Mouse (Mus musculus): ENCODE measurements around the gene Gm28729.
A peak's percentile ranks its signal among the peaks of the same experiment; 100 is the strongest.
"Not testable (repeated sequence)": the region's sequence is repeated elsewhere in the genome, so short reads cannot be mapped to it uniquely, and the experiment has no call there.

Gene Gm28729

DNA sequence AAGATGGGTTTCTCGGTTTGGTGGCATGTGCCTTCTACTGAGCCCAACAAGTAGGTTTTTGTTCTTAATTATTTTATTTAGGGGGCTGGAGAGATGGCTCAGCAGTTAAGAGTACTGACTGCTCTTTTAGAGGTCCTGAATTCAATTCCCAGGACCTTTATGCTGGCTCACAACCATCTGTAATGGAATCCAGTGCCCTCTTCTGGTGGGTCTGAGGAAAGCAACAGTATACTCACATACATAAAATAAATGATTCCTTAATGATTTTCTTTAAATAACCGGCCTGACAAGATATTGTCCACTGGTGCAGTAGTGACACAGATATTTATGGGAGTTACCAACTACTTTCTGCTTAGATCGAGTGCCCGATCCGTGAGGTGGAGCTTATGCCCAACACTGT, 1.9 kb downstream of the Gm28729 start:
- no peak for DNase-seq (ENCODE audit: extremely low spot score, low spot score)

DNA sequence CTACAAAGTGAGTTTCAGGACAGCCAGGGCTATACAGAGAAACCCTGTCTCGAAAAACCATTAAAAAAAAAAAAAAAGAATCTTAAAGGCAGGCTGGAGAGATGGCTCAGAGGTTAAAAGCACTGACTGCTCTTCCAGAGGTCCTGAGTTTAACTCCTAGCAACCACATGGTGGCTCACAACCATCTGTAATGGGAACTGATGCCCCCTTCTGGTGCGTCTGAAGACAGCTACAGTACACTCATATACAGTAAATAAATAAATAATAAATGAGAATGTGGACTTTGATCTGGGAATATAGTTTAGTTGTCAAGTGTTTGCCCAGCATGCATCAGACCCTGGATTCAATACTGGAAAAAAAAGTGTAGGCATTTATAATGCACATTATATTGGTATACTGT, 3.5 kb downstream of the Gm28729 start:
- DNase-seq (ENCODE audit: extremely low spot score, low spot score) = not testable (repeated sequence)

DNA sequence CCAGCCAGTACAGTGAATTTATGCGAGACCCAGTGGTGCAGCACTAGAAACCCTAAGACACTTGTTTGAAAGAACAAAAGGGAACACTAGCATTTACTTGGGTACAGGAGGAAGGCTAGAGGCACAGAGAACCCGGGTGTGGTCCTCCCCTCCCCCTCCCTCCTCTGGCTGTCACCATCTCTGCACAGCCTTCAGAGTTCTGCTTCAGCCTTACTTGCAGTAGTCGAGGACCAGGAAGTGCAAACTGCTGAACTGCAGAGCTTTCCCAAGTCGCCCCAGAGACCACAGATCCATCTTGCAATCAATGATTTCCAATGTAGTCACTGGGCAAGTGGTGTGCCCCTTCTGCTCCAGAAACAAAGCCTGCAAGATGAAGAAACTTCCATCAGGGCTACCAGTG, 7.6 kb downstream of the Gm28729 start:
- no peak for DNase-seq (ENCODE audit: extremely low spot score, low spot score)

DNA sequence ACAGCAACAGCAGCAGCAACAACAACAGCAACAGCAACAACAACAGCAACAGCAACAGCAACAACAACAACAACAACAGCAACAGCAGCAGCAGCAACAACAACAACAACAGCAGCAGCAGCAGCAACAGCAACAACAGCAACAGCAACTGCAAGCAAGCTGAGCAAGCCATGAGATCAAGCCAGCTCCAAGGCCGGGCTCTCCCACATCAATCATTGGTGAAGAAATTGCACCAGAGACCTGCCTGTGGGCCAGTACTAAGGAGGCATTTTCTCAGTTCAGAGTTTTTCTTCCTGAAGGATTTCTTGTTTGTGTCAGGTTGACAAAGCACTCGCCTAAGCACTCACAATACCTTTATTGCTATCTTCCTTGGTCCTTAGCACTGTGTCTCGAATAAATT, 8.3 kb downstream of the Gm28729 start:
- no peak for DNase-seq (ENCODE audit: extremely low spot score, low spot score)

DNA sequence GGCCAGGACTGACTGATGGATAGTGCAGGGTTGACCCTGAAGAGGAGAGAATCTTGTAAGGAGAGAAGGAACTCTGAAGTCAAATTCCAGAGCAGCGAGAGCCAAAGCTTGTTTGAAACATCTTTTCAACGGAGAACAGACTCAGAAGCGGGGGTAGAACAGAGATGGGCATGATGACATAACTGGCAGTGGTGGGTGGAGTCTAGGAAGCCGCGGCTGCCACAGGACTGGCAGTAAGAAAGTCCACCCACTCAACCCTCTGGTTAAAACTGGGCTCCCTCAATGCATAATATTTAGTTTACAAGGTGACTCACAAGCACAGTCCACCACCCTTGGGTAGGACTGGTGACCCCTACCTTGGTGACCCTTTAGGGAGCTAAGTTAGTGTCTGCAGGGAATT, 9.3 kb downstream of the Gm28729 start:
- no peak for DNase-seq (ENCODE audit: extremely low spot score, low spot score)

DNA sequence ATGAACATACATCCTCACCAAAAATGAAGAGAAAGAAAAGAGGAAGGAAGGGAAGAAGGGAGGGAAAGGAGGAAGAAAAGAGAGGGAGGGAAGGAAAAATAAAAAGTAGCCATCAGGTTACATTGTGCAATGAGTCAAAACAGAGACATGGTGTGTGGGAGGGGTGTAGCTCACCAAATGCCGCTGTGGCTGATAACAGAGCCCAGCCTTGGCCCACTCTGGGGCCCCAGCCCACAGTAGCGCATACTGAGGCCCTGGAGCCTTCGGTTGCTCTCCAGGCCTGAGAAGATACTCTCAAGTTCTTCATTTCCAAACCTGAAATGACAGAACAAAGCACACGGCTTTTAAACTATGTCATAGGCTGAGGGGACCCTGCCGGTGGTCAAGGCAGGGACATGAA, 10.8 kb downstream of the Gm28729 start:
- DNase-seq (ENCODE audit: extremely low spot score, low spot score) = no peak

DNA sequence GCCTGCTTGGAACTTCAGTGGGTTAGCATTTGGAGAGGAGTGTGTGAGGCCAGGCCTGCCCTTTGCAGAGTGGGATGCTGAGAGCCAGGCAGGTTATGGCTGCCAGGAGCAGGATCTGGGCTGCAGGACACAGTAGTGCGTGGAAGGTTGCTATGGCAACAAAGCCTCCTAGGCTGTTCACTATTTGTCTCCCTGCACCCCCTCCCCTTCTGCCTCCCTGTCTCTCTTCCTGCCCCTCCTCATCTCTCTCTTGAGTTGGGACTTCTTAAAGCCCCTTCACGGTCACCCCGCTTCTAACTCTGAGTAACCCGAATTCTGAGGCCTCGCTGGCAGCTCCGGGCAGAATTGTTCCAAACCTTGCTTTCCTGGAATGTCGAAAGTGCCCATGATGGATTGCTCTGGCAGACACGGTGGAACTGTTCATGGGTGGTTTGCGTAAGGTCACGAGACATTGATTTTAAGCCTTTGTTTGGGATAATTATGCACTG, 19.0 kb downstream of the Gm28729 start:
- peak; percentile 67 for DNase-seq (ENCODE audit: extremely low spot score, low spot score)

DNA sequence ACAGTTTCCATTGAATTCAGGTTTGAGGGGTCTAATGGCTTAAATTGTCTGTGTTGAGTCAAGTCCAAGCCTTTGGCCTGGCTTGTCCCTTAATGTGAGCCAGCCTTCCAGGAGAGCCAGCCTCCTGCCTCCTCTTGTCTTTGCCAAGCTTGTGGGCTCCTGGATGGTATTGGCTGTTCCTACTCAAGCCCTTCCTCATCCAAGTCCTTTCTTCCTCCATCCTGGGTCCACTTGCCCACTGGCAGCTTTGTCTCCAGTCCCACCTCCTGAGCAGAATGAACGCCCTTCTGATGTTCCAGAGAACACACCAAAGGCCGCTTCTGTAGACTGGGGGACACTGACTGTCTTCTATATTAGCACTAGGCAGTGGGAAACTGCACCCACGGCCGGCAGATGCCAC, 19.9 kb downstream of the Gm28729 start:
- DNase-seq (ENCODE audit: extremely low spot score, low spot score) = no peak

DNA sequence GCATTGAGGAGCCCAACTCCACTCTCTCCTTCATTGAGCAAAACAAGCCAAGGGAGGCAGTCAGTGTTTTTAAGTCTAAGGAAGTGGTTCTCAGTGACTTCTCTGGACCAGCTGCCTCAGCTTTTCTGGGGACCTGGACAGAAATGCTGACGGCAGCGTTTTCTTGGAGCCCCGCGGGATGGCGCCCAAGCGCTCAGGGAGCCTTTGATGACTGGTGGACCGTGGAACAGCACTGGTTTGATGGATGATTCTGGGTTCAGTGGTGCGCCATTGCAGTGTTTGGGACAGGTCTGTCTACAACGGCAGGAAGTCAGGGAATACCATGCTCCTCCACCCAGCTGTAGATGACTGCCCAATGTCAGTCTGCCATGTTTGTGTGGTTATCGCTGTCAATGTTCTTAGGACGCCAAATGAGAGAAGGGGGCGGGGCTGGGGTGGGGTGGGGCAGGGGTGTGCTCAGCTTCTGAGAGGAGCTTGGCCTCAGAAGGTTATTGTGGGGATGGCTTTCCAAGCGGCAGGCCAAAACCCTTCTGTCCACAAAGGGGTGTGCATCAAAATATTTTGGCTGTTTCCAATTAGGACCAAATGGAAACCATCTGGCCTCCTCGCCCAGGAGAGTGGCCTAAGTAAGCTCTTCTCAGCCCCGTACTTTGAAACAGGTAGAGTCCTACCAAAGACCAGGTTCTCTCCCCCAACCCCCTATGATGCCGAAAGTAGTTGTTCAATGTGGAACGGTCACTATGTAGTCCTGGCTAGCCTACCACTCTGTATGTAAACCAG, 20.8 kb downstream of the Gm28729 start:
- DNase-seq (ENCODE audit: extremely low spot score, low spot score) = no peak

DNA sequence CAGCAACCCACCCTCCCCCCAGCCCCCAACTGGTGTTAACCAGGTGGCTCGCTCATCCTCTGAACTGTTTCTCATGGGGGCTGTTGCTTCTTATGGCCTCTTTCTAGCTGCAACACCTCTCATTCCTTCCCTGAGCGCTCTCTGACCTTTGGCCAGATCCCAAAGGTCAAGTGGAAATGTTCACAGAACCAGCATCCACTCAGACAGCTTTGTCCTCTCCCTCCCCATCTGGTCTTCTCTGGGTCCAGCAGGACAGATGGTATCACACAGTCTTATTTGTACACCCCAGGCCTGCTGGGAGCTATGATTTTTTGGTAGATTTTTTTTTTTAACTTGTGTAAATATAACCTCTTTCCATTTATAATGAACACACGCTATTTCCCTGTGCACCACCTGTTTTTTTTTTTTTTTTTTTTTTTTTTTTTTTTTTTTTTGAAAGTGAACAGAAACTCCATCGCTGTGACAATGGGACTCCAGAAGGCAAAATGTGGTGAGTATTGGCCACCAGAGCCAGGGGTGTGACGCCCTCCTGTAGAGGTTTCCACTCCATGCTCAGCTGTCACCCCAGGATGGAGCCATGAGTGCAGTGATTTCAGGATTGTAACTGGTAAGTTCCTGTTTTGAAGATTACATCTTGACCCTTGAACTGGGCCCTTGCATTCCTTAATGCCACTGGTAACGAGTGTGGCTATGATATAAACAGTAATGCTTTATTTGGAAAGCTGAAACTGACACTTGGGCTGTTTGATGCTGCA, 22.0 kb downstream of the Gm28729 start:
- DNase-seq (ENCODE audit: extremely low spot score, low spot score) = no peak

DNA sequence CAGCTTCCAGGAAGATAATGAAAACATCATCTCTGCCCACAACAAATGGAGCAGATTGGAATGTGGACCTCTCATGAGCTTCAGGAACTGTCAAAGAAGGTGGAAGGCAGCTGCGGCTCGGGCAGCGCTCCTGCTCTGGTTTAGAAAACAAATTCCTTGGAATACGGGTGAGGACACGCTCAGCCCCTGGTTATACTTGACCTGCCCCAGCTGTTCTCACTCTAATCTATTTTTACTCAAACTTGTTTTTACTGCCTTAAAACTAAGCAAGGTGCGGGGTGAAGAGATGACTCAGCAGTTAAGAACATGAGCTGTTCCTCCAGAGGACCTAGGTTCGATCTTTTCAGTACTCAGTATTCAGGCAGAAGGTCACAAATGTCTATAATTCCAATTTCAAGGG, 23.8 kb downstream of the Gm28729 start:
- DNase-seq (ENCODE audit: extremely low spot score, low spot score) = no peak

DNA sequence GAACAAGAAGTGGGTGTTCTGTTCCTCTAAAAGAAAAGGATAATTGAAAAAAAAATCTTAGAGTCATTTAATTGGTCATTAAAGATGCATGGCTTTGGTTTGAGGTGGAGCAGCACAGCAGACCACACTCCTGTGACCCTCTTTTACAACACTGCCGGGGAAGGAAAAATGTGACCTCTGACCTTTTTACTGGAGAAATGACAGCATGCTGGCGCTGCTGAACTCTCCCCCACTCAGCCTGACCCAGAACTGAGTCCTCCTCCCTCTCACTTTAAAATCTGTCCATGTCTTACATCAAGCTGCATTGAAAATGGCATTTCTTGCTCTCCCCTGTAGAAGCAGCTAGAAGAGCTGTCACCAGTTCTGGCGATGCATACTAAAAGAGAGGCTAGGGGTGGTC, 31.9 kb downstream of the Gm28729 start:
- DNase-seq (ENCODE audit: extremely low spot score, low spot score) = no peak

DNA sequence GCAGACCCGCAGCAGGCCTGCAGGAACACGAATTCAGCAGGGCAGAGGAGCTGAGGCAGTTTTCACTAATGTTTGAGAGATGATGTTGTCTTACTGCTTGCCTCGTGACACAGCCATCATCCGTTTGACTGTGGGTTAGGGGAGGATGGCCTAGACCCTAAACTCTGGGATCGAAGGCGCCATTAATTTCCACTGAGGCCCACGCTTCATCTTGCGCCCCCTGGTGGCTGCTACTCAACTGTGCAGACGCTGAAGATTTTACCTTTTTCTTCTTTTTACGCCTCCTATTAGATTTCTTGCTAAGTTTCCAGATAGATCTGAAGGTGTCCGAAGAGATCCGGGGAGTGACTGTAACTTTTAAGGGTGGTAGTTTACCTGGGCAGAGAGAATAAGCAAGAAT, 33.3 kb downstream of the Gm28729 start:
- peak; percentile 57 for DNase-seq (ENCODE audit: extremely low spot score, low spot score)

DNA sequence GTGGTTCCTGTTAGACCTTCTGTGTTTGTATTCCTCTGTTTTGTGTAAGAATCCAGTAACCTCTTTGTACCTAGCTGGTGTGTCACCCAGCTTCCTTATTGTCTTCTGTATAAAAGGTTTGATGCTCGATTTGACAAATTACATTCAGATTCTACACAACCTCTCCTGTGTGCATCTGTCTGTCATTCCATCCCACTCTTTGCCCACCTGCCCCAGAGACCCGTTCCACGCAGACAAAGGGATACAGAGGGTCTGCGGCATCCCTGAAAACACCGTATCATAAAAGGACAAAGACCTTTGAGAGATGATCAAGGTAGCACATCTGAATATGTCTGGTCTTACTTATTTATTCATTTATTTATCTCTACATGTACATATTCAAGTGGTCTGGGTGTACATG, 37.2 kb downstream of the Gm28729 start:
- DNase-seq (ENCODE audit: extremely low spot score, low spot score) = not testable (repeated sequence)

DNA sequence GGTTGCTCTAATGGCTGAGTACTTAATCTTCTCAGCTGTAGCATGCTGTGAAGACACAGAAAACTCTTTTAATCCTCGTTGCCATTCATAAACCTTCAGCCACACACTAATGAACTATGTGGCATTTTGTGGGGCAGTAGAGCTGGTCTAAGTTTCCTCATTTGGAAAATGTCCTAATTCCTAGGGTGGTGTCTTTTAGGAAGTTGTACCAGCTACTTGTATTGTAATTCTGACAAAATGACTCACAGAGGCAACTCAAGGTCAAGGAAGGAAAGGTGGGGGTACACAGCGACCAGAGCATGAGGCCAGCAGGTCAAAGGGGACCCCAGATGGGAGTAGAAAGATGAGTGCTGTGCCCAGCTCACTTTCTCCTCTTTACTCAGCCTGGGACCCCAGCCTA, 41.4 kb downstream of the Gm28729 start:
- DNase-seq (ENCODE audit: extremely low spot score, low spot score) = no peak

DNA sequence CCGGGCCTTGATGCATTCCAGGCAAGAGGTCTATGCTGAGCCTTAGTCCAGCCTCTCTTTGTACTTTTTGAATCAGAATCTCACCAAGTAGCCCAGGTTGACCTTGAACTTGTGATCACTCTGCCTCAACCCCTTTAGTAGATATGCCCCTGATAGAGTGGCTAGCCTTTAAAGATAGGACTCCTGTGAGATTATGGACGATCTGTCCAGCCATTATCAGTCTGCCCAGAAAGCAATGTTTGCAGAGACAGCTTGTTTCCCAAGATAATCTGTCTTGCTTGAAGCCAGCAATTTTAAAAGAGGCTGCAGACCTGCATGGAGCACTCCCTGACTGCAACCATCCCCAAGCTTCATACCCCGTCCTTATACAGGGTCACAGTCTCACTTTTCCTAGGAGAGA, 42.0 kb downstream of the Gm28729 start:
- no peak for DNase-seq (ENCODE audit: extremely low spot score, low spot score)

DNA sequence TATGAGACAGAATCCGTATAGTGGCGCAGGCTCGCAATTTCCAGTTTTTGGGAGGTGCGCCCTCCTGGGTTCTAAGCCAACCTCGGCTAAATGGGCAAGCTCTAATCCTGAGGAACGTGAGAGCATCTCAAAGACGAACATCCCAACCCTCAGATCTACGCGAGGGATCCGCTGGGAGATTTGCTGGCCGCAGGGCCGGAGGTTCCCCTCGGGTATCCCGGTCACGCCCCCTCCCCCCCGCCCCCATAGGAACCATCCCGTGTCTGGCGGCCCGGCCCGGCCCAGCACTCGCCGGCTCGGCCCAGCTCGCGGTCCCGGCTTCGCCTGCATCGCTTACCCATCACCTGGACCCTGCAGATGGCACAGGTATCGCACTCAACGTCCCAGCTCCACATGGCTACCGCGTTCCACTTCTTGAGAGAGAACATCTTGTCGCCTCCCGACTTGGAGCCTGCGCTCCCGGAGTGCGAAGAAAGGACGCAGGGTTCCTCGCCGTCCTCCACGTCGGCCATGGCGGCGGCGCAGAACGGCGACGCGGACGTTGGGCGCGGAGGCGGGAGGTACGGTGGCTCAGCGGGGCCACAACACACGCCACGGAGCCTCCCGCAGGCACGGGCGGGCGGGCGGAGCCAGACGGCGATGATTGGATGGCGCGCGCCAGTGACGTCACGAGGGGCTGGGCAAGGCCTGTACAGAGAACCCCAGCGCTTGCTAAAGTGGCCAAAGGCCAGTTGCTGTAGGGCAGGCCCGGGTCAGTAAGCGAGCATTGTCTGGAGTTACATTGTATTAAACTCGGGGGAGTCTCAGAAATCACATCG, 46.8 kb downstream of the Gm28729 start, which contains the start of gene Rnf7:
Gene Rnf7 (minus strand): TSS at position 605 of the 818 bp plus-strand sequence.
- DNase-seq (ENCODE audit: extremely low spot score, low spot score) = peak; percentile 99

DNA sequence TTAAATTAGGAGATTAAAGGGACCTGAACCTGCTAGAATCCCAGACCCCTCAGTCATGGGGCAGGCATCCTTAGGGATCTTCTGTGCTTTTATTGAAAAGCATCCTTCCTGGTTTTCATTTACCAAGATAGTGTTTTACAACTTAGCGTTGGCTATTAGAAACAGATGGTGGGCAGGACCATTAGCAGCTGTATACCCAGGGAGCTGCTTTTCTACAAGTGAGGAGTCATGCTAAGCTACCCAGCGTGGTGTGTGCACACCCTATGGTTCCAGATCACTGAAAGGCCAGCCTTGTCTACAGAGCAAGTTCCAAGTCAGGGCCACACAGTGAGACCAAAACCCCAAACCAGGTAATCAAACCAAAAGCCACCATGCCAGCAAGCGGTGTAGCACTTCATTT, 52.7 kb downstream of the Gm28729 start:
- no peak for DNase-seq (ENCODE audit: extremely low spot score, low spot score)

DNA sequence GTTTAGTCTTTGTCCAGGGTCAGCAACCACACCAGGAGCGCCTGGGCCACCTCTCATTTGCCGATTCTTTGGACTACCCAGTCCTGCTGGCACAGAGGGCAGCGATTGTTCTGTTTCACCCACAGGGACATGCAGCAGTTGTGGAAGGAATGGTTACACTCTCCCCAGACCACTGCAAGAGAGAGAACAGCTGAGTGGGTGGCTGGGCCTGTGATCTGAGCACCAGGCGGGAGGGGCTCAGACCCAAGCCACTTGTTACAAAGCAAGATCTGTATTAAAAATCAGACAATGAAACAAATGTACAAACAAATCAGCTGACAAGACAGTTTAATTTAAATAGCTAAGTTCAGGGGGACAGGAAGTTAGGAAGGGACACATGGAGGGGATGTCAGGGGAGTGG, 53.4 kb downstream of the Gm28729 start:
- DNase-seq (ENCODE audit: extremely low spot score, low spot score) = not testable (repeated sequence)

DNA sequence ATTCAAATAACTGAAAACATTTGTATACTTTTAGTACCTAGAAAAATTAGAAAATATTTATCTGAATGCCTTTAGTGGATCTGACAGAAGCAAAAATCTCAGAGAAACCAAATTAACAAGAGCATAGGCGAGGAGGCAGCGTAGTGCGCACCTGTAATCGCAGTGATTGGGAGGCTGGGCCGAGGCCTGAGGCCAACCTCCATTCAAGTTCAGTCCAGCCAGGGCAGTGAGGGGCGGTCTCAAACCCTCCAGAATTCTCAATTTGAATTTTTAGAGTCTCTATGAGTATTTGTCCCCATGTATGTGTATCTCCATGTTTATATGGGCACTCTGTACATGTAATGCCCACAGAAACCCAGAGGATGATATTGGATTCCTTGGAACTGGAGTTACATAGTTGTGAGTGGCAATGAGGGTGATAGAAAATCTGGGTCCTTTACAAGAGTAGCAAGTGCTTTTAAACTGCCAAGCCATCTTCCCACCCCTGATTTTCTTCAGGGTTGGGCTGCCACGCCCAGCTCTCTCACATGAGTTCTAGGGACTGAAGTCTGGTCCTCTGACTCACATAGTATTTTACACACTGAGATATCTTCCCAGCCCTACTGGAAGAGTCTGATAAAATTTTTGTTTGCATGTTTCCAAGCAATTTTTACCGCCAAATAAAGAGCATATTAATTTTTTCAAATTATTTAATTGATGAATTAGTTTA, 54.6 kb downstream of the Gm28729 start:
- no peak for DNase-seq (ENCODE audit: extremely low spot score, low spot score)

Measured in neural tube, embryonic 10.5 days (tissue).